Mouse (Mus musculus) stomach, embryonic 14.5 days (tissue): Measurements from ENCODE around the gene Vash2. TPM values are rescaled to one million over a fixed set of nuclear protein-coding genes. Genes with fewer than 3 reads are reported as not detected.

Source experiments
- ATAC-seq: fragments of 200-750 bp; cut with Nextera tagmentation; 2 replicates; pipeline ENCODE4 v1.8.0; 2017; ENCODE audit warnings: low read depth, moderate TSS enrichment; ENCODE audit not compliant: insufficient number of reproducible peaks, insufficient read depth, low FRiP score
- H3K27ac ChIP-seq: fragments of 300-500 bp; sonication (generic); 2 replicates; pipeline ENCODE4 v1.5.1; 2014; ENCODE audit warnings: mild to moderate bottlenecking, low read length, moderate library complexity, mixed read lengths
- H3K27me3 ChIP-seq: fragments of 300-500 bp; sonication (generic); 2 replicates; pipeline ENCODE4 v1.6.1; 2014; ENCODE audit warnings: low read length, control low read depth, mixed read lengths; ENCODE audit not compliant: control insufficient read depth, insufficient read depth
- H3K36me3 ChIP-seq: fragments of 300-500 bp; sonication (generic); 2 replicates; pipeline ENCODE4 v1.6.1; 2014; ENCODE audit warnings: mild to moderate bottlenecking, control low read depth, low read length, moderate library complexity, mixed read lengths; ENCODE audit not compliant: control insufficient read depth, insufficient read depth
- H3K4me1 ChIP-seq: fragments of 300-500 bp; sonication (generic); 2 replicates; pipeline ENCODE4 v1.6.1; 2014; ENCODE audit warnings: low read length, control low read depth, mixed read lengths; ENCODE audit not compliant: control insufficient read depth, insufficient read depth
- H3K4me2 ChIP-seq: fragments of 300-500 bp; sonication (generic); replicated peaks from 2 replicates; pipeline ENCODE4 v1.6.1; 2014; ENCODE audit warnings: low read depth, low read length, control low read depth
- H3K4me3 ChIP-seq: fragments of 300-500 bp; sonication (generic); 2 replicates; pipeline ENCODE4 v1.5.1; 2014; ENCODE audit warnings: low read depth, low read length, control low read depth
- H3K9ac ChIP-seq: fragments of 300-500 bp; sonication (generic); replicated peaks from 2 replicates; pipeline ENCODE4 v1.6.1; 2014; ENCODE audit warnings: low read depth, mild to moderate bottlenecking, control low read depth, low read length, moderate library complexity, mixed read lengths
- H3K9me3 ChIP-seq: fragments of 300-500 bp; sonication (generic); 2 replicates; pipeline ENCODE4 v1.6.1; 2016; ENCODE audit warnings: low read depth, low read length, control low read depth; ENCODE audit not compliant: control insufficient read depth
- WGBS: fragments of 180-500 bp; shearing (Covaris S2); extraction: QIAGEN DNeasy Blood & Tissue Kit; methylation state at CpG from one replicate; pipeline ENCODE4 v1.1.7; 2014; 5-methylcytosine and 5-hydroxymethylcytosine counted together
- polyA plus RNA-seq: library from polyadenylated mRNA; unstranded; fragments of >200 nt; fragmentation: Nextera tagmentation; extraction: Ambion mirVana; gene quantifications from 2 replicates; pipeline ENCODE4 v1.2.1, GENCODE M21; 2014

Vash2 gene
- polyA plus RNA-seq, 1 experiment from 2014 or later = 33.5 TPM

- WGBS = 88% methylated on average over 7 of the region's 7 CpGs
- no peaks in the 10 kb centered on the region for H3K9me3 ChIP-seq
- H3K36me3 ChIP-seq = peaks cover 59% of the 10 kb centered on the region
- H3K4me2 ChIP-seq = no peak overlapping the region
- no peak overlapping the region for H3K4me3 ChIP-seq
- H3K9ac ChIP-seq = no peak overlapping the region
- no peak overlapping the region for H3K27ac ChIP-seq
- H3K27me3 ChIP-seq = no peaks in the 10 kb centered on the region
- H3K4me1 ChIP-seq = no peaks in the 10 kb centered on the region
- ATAC-seq = no peak
Observed at GRCm38 (mm10) chr1:190948439-190948838, 30.7 kb downstream of the Vash2 start.

- Histone ChIP-seq H3K9ac (no peak overlapping the region), H3K4me3 (no peak overlapping the region), H3K4me1 (no peaks in the 10 kb centered on the region), H3K4me2 (no peak overlapping the region), H3K27me3 (no peaks in the 10 kb centered on the region), H3K27ac (no peak overlapping the region), H3K9me3 (no peaks in the 10 kb centered on the region), H3K36me3 (peaks cover 58% of the 10 kb centered on the region)
- ATAC-seq = no peak
- WGBS = 83% methylated on average over 5 of the region's 5 CpGs
Observed at GRCm38 (mm10) chr1:190947986-190948385, 31.1 kb downstream of the Vash2 start.

GRCm38 (mm10) chr1:190944109-190944760, 34.9 kb downstream of the Vash2 start:
- Histone ChIP-seq H3K4me3 (no peak overlapping the region), H3K9ac (no peak overlapping the region), H3K9me3 (no peaks in the 10 kb centered on the region), H3K4me2 (no peak overlapping the region), H3K4me1 (no peaks in the 10 kb centered on the region), H3K27ac (no peak overlapping the region), H3K27me3 (no peaks in the 10 kb centered on the region), H3K36me3 (peaks cover 65% of the 10 kb centered on the region)
- ATAC-seq = peak; percentile 74; the same call in 1 of the 2 replicates
- 54% methylated on average over 6 of the region's 6 CpGs for WGBS

- ATAC-seq = no peak
- H3K27me3 ChIP-seq = no peaks in the 10 kb centered on the region
- peaks cover 67% of the 10 kb centered on the region for H3K36me3 ChIP-seq
- no peaks in the 10 kb centered on the region for H3K9me3 ChIP-seq
- H3K9ac ChIP-seq = no peak overlapping the region
- 94% methylated on average over 7 of the region's 7 CpGs for WGBS
- H3K4me2 ChIP-seq = no peak overlapping the region
- no peak overlapping the region for H3K4me3 ChIP-seq
- H3K4me1 ChIP-seq = no peaks in the 10 kb centered on the region
- H3K27ac ChIP-seq = no peak overlapping the region
Observed at GRCm38 (mm10) chr1:190939803-190940202, 39.3 kb downstream of the Vash2 start.

- Histone ChIP-seq H3K4me1 (peaks cover 11% of the 10 kb centered on the region; the same call in 1 of the 2 replicates), H3K4me2 (peak overlapping the region; percentile 8; the same call in 1 of the 2 replicates), H3K9ac (no peak overlapping the region), H3K27ac (peak overlapping the region; percentile 16; the same call in 1 of the 2 replicates), H3K36me3 (peaks cover 12% of the 10 kb centered on the region), H3K27me3 (no peaks in the 10 kb centered on the region), H3K9me3 (no peaks in the 10 kb centered on the region), H3K4me3 (no peak overlapping the region)
- 58% methylated on average over 6 of the region's 6 CpGs for WGBS
- ATAC-seq = no peak
Observed at GRCm38 (mm10) chr1:190930181-190930580, 48.9 kb downstream of the Vash2 start.

- Histone ChIP-seq H3K27me3 (no peaks in the 10 kb centered on the region), H3K4me2 (peak overlapping the region; percentile 47), H3K9me3 (no peaks in the 10 kb centered on the region), H3K9ac (peak overlapping the region; percentile 85), H3K27ac (peak overlapping the region; percentile 98), H3K36me3 (peaks cover 6% of the 10 kb centered on the region; the same call in 1 of the 2 replicates), H3K4me1 (peaks cover 11% of the 10 kb centered on the region; the same call in 1 of the 2 replicates), H3K4me3 (peak overlapping the region; percentile 67)
- WGBS = 5% methylated on average over 27 of the region's 27 CpGs
- 0 out of 2 replicates have a peak, but pooled peaks have one; percentile 3 for ATAC-seq
Observed at GRCm38 (mm10) chr1:190929010-190929695, 49.9 kb downstream of the Vash2 start.

GRCm38 (mm10) chr1:190928370-190929009, 50.6 kb downstream of the Vash2 start:
- Histone ChIP-seq H3K9ac (peak overlapping the region; percentile 85), H3K36me3 (no peaks in the 10 kb centered on the region), H3K4me3 (peak overlapping the region; percentile 67), H3K4me2 (peak overlapping the region; percentile 47), H3K27me3 (no peaks in the 10 kb centered on the region), H3K27ac (peak overlapping the region; percentile 98), H3K4me1 (peaks cover 11% of the 10 kb centered on the region; the same call in 1 of the 2 replicates), H3K9me3 (no peaks in the 10 kb centered on the region)
- peak; percentile 97 for ATAC-seq
- WGBS = under 1% methylated on average over 50 of the region's 79 CpGs

- H3K4me1 ChIP-seq = peaks cover 11% of the 10 kb centered on the region; the same call in 1 of the 2 replicates
- no peaks in the 10 kb centered on the region for H3K27me3 ChIP-seq
- H3K4me3 ChIP-seq = peak overlapping the region; percentile 67
- H3K27ac ChIP-seq = peak overlapping the region; percentile 98
- ATAC-seq = 0 out of 2 replicates have a peak, but pooled peaks have one; percentile 3
- no peaks in the 10 kb centered on the region for H3K9me3 ChIP-seq
- 8% methylated on average over 16 of the region's 16 CpGs for WGBS
- no peaks in the 10 kb centered on the region for H3K36me3 ChIP-seq
- peak overlapping the region; percentile 47 for H3K4me2 ChIP-seq
- H3K9ac ChIP-seq = peak overlapping the region; percentile 85
Observed at GRCm38 (mm10) chr1:190927751-190928369, 51.2 kb downstream of the Vash2 start.
